Mouse (Mus musculus) gastrocnemius, postnatal 36 days (tissue): ENCODE measurements around the gene Insig1. TPM values are rescaled to one million over a fixed set of nuclear protein-coding genes. Genes with fewer than 3 reads are reported as not detected.

ENCODE experiments used
- DNase-seq, 2 experiments: peaks; one replicate each; pipeline ENCODE4 v3.0.0; 2022
- intact Hi-C: fragments of 180-260 bp; cut with DNase I; formaldehyde crosslinking; loops from one replicate; pipeline ENCODE4 v1.15.1; 2025
- total RNA-seq, 2 experiments: library from RNA; stranded (reverse); gene quantifications; 2 replicates each; pipeline ENCODE4 v1.2.3; 2021

The Insig1 gene
- total RNA-seq, 2 experiments from 2014 or later, result 7.4 to 11.1 TPM

- no peak for DNase-seq
- intact Hi-C loops, result no loop called here
Measured at GRCm38 (mm10) chr5:28117251-28117880, 46.2 kb downstream of the Insig1 start.

GRCm38 (mm10) chr5:28117882-28118530 is 46.8 kb downstream of the Insig1 start:
- no peak for DNase-seq
- intact Hi-C loops, result no loop called here

- no peak for DNase-seq
- intact Hi-C loops, result no loop called here
Measured at GRCm38 (mm10) chr5:28118531-28118925, 47.4 kb downstream of the Insig1 start.

GRCm38 (mm10) chr5:28119576-28119975 is 48.4 kb downstream of the Insig1 start:
- DNase-seq, result no peak
- intact Hi-C loops, result no loop called here

DNA sequence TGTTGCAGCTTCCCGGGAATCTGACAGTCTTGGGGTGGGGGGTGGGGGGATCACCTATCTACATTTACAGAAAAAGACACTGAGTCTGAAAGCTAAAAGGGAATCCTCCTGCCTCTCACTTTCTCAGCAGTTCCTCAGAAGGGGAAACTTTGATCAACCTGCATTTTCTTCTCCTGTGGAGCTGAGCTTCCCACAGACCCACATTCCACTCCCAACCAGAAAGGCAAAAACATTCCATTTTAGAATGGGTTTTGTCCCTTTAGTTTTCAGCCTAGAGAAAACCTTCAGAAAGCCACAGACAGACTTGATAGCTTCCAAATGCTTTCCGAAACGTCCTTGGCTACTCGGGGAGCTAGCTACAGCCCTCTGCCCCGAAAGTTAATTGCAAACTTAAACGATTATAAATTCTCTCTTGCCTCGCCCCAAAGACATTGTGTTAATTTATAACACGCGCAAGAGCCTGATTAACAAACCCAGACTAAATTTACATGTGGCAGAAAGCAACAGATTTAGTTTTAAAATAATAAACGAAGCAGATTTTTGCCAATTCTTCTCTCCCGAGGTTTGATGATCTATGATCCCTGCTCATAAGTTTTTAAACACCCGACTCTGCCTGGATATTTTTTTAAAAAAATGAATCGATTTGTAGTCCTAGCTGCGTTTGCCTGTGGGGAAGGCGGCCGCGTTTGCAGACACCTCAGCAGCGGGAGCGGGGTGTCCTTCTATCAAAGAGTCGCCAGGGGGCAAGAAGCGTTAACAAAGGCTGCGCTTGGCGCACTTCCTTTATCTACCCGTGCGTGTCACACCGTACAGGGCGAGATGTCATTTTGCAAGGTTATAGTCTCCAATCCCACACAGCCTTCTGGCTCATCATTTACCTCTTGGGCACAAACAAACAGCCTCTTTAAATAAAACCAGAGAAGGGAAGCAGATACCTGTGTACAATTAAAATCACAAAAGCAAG is 51.6 kb downstream of the Insig1 start:
- DNase-seq, result peak in 1 of 2 experiments; percentile 17
- intact Hi-C loops, result no loop called here

DNA sequence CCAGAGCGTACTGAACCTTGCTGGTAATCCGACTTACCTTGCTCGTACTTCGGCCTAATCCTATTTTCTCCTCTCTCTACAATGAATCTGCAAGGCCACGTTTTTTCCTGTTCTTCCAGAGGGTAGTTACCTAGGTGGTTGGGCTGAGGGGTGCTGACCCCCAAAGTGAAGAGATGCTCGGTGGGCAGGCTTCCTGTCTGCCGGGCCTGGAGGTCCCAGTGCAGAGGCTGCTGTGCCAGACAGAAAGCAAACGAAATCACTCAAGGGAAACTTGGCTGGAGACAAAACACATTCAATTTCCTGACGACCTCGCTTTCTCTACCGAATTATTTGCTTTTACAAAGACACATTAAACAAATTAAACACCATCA is 52.3 kb downstream of the Insig1 start:
- intact Hi-C loops, result no loop called here
- DNase-seq, result no peak

DNA sequence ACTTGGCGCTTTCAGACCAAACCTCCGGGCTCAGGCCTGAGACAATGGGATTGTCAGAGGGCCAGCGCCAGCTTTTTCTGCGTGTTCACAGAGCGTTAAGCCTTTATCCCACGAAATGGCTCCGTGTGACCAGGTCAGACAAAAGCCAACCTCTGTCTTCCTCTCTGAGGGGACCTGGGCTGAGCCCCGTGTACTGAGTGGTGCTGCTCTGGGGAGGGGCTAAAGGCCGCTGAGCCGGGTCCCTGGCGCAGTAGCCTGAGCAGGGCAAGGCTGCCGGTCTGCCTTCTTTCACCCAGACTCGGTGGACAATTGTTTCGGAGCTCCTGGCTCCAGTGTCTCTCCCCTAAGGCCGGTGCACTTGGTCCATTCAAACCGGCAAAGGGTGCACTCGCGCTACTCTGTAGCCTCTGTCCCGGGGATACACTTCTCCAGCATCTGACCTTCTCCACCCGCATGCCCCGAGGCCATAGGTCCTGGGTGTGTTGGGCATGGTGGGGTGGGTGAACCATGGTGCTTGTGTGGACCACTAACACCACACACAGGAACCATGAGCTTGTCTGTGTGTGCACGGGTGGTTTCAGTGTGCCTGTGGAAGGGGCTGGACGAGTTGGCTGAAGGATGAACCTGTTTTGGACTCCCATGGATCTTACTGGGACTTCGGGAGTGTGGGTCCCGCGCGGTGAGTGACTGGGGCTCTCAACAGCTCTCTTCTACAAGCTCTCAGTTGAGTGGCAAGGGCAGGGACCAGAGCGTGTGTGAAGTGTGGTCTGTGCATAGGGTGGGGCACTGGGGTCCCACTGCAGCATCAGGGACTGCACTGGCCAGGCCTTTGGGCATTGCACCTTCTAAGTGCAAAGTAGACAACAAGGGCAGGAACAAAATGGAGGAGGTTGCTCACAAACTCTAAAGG is 53.4 kb downstream of the Insig1 start:
- DNase-seq, result no peak
- intact Hi-C loops, result no loop called here

Other genes starting within 250 kb of the Insig1 start
- gene Htr5a, start 229.2 kb upstream of the Insig1 start, total RNA-seq, result not detected
- gene En2, start 94.3 kb downstream of the Insig1 start, total RNA-seq, result under 1 TPM; 0.23 to 0.30 TPM
- not detected for gene Cnpy1, start 174.4 kb downstream of the Insig1 start, total RNA-seq
- 10 to 100 TPM; 27.2 to 35.3 TPM for gene Rbm33, start 245.8 kb downstream of the Insig1 start, total RNA-seq